Mouse (Mus musculus) forebrain, postnatal 0 days (tissue): ENCODE results near the gene Als2cl. TPM values are rescaled to one million over a fixed set of nuclear protein-coding genes. Genes with fewer than 3 reads are reported as not detected.
A peak's percentile ranks its signal among the peaks of the same experiment; 100 is the strongest.

Experiments
- ATAC-seq: fragments of 200-750 bp; cut with Nextera tagmentation; 2 replicates; pipeline ENCODE4 v1.8.0; 2017; ENCODE audit warnings: mild to moderate bottlenecking, moderate library complexity
- DNase-seq: peaks from one replicate; pipeline ENCODE4 v3.0.0-alpha.2; 2015
- H3K27ac ChIP-seq: fragments of 300-500 bp; sonication (generic); 2 replicates; pipeline ENCODE4 v1.5.1; 2014; ENCODE audit warnings: low read depth, mild to moderate bottlenecking, antibody characterized with exemption, low read length, moderate library complexity, mixed read lengths
- H3K27me3 ChIP-seq: fragments of 300-500 bp; sonication (generic); 2 replicates; pipeline ENCODE4 v1.6.1; 2014; ENCODE audit warnings: mild to moderate bottlenecking, low read length, mixed read lengths; ENCODE audit not compliant: insufficient read depth
- H3K36me3 ChIP-seq: fragments of 300-500 bp; sonication (generic); 2 replicates; pipeline ENCODE4 v1.6.1; 2014; ENCODE audit warnings: mild to moderate bottlenecking, moderate library complexity; ENCODE audit not compliant: insufficient read depth
- H3K4me1 ChIP-seq: fragments of 300-500 bp; sonication (generic); 2 replicates; pipeline ENCODE4 v1.6.1; 2014; ENCODE audit warnings: antibody characterized with exemption; ENCODE audit not compliant: insufficient read depth
- H3K4me2 ChIP-seq: fragments of 300-500 bp; sonication (generic); 2 replicates; pipeline ENCODE4 v1.6.1; 2014; ENCODE audit warnings: low read depth, mild to moderate bottlenecking, moderate library complexity
- H3K4me3 ChIP-seq: fragments of 300-500 bp; sonication (generic); 2 replicates; pipeline ENCODE4 v1.5.1; 2014; ENCODE audit warnings: low read depth, low read length, mixed read lengths
- H3K9ac ChIP-seq: fragments of 300-500 bp; sonication (generic); 2 replicates; pipeline ENCODE4 v1.6.1; 2014; ENCODE audit warnings: mild to moderate bottlenecking
- H3K9me3 ChIP-seq: fragments of 300-500 bp; sonication (generic); 2 replicates; pipeline ENCODE4 v1.6.1; 2016; ENCODE audit warnings: low read length
- CTCF ChIP-seq: sonication (generic); IDR thresholded peaks from 2 replicates; pipeline ENCODE4 v1.5.1; 2016; ENCODE audit warnings: antibody characterized with exemption, control low read depth, low read depth
- WGBS: fragments of 180-500 bp; shearing (Covaris S2); extraction: QIAGEN DNeasy Blood & Tissue Kit; methylation state at CpG from one replicate; pipeline ENCODE4 v1.1.7; 2014; 5-methylcytosine and 5-hydroxymethylcytosine counted together
- polyA plus RNA-seq: library from polyadenylated mRNA; unstranded; fragments of >200 nt; fragmentation: Nextera tagmentation; extraction: Ambion mirVana; gene quantifications from 2 replicates; pipeline ENCODE4 v1.2.1, GENCODE M21; 2015
- total RNA-seq: library from RNA; depleted of rRNA; stranded (reverse); fragments of >200 nt; gene quantifications from 2 replicates; pipeline ENCODE4 v1.2.3, GENCODE M21; 2014

The Als2cl gene
- total and polyA plus RNA-seq, 2 experiments from 2014 or later = 1.6 to 4.6 TPM

GRCm38 (mm10) chr9:110937506-110938490 is 58.1 kb downstream of the Als2cl start:
- 87% methylated on average over 12 of the region's 12 CpGs for WGBS
- no peaks in the 10 kb centered on the region for H3K27me3 ChIP-seq
- no peak for ATAC-seq

GRCm38 (mm10) chr9:110944265-110944664 is 64.6 kb downstream of the Als2cl start:
- Histone ChIP-seq H3K4me3 (no peak overlapping the region), H3K27me3 (peaks cover 17% of the 10 kb centered on the region), H3K27ac (no peak overlapping the region), H3K9ac (no peak overlapping the region), H3K9me3 (no peaks in the 10 kb centered on the region), H3K36me3 (no peaks in the 10 kb centered on the region), H3K4me2 (no peak overlapping the region), H3K4me1 (no peaks in the 10 kb centered on the region)
- TF ChIP-seq CTCF = peak; percentile 58
- DNase-seq (peak; percentile 57), ATAC-seq (peak; percentile 59; the same call in 1 of the 2 replicates)
- WGBS = 35% methylated on average over 13 of the region's 13 CpGs

More at GRCm38 (mm10) chr9:110937506-110938490, 58.1 kb downstream of the Als2cl start:
- Histone ChIP-seq H3K4me3 (no peak overlapping the region), H3K4me2 (no peak overlapping the region), H3K27ac (no peak overlapping the region), H3K9me3 (no peaks in the 10 kb centered on the region), H3K4me1 (no peaks in the 10 kb centered on the region; the same call in 1 of the 2 replicates), H3K36me3 (no peaks in the 10 kb centered on the region), H3K9ac (no peak overlapping the region)
- no peak for TF ChIP-seq CTCF
- DNase-seq = no peak

GRCm38 (mm10) chr9:110945343-110945742 is 65.7 kb downstream of the Als2cl start:
- H3K4me2 ChIP-seq = peak overlapping the region; percentile 27; the same call in 1 of the 2 replicates
- no peak for ATAC-seq
- H3K9ac ChIP-seq = no peak overlapping the region
- TF ChIP-seq CTCF = no peak
- no peaks in the 10 kb centered on the region for H3K36me3 ChIP-seq
- no peak for DNase-seq
- H3K27ac ChIP-seq = no peak overlapping the region
- 35% methylated on average over 18 of the region's 18 CpGs for WGBS
- H3K27me3 ChIP-seq = peaks cover 17% of the 10 kb centered on the region
- H3K9me3 ChIP-seq = no peaks in the 10 kb centered on the region
- H3K4me1 ChIP-seq = no peaks in the 10 kb centered on the region
- peak overlapping the region; percentile 9; the same call in 1 of the 2 replicates for H3K4me3 ChIP-seq

- DNase-seq = no peak
- H3K27me3 ChIP-seq = peaks cover 17% of the 10 kb centered on the region
- H3K36me3 ChIP-seq = no peaks in the 10 kb centered on the region
- no peaks in the 10 kb centered on the region for H3K9me3 ChIP-seq
- no peak for ATAC-seq
- 24% methylated on average over 11 of the region's 11 CpGs for WGBS
- H3K4me3 ChIP-seq = peak within 1 kb of the TSS; percentile 9; the same call in 1 of the 2 replicates
- no peaks in the 10 kb centered on the region for H3K4me1 ChIP-seq
- peak within 1 kb of the TSS; percentile 27; the same call in 1 of the 2 replicates for H3K4me2 ChIP-seq
- H3K9ac ChIP-seq = no peak within 1 kb of the TSS
- no peak for TF ChIP-seq CTCF
- no peak within 1 kb of the TSS for H3K27ac ChIP-seq
Observed at GRCm38 (mm10) chr9:110945926-110946325, 66.3 kb downstream of the Als2cl start, which contains the start of gene Tdgf1. Gene Tdgf1 (minus strand): TSS chr9:110946158.

GRCm38 (mm10) chr9:110946548-110947044 is 66.9 kb downstream of the Als2cl start:
- peaks cover 17% of the 10 kb centered on the region for H3K27me3 ChIP-seq
- no peaks in the 10 kb centered on the region for H3K36me3 ChIP-seq
- DNase-seq = no peak
- no peak for TF ChIP-seq CTCF
- no peak for ATAC-seq
- no peaks in the 10 kb centered on the region for H3K9me3 ChIP-seq
- H3K4me1 ChIP-seq = no peaks in the 10 kb centered on the region
- H3K27ac ChIP-seq = no peak overlapping the region
- H3K4me2 ChIP-seq = no peak overlapping the region
- 22% methylated on average over 20 of the region's 20 CpGs for WGBS
- no peak overlapping the region for H3K4me3 ChIP-seq
- H3K9ac ChIP-seq = no peak overlapping the region

- DNase-seq = no peak
- no peaks in the 10 kb centered on the region for H3K4me1 ChIP-seq
- 20% methylated on average over 6 of the region's 6 CpGs for WGBS
- H3K27me3 ChIP-seq = peaks cover 17% of the 10 kb centered on the region
- H3K27ac ChIP-seq = no peak overlapping the region
- H3K4me2 ChIP-seq = no peak overlapping the region
- no peak overlapping the region for H3K9ac ChIP-seq
- no peaks in the 10 kb centered on the region for H3K9me3 ChIP-seq
- no peak overlapping the region for H3K4me3 ChIP-seq
- H3K36me3 ChIP-seq = no peaks in the 10 kb centered on the region
- no peak for TF ChIP-seq CTCF
- no peak for ATAC-seq
Observed at GRCm38 (mm10) chr9:110947261-110947661, 67.6 kb downstream of the Als2cl start.

- Histone ChIP-seq H3K9me3 (no peaks in the 10 kb centered on the region), H3K4me1 (peaks cover 2% of the 10 kb centered on the region; the same call in 1 of the 2 replicates), H3K4me3 (no peak overlapping the region), H3K27me3 (peaks cover 17% of the 10 kb centered on the region), H3K36me3 (no peaks in the 10 kb centered on the region), H3K4me2 (no peak overlapping the region), H3K9ac (no peak overlapping the region), H3K27ac (no peak overlapping the region)
- no peak for TF ChIP-seq CTCF
- no peak for DNase-seq
- 41% methylated on average over 6 of the region's 6 CpGs for WGBS
- no peak for ATAC-seq
Observed at GRCm38 (mm10) chr9:110947900-110948299, 68.2 kb downstream of the Als2cl start.
